ENCODE assay signal across 13 mouse cellular contexts in genomic region chr12:100392466-100392865, GRCm38 (mm10).
A peak's percentile ranks its signal among the peaks of the same experiment; 100 is the strongest.
DNase-seq lines count a peak whose midpoint lies in the region; TF ChIP-seq lines count a peak whose summit lies in the region.
"Had no signal": no experiment of that assay in that cellular context is flagged by ENCODE, and none has a peak within 500 bp of the region (broad histone marks: within the 10 kb centered on the region; RNA-seq: fewer than 3 reads in every experiment).

No protein-coding gene starts in this region.

- H3K4me3 ChIP-seq in gastrocnemius, adult 2 months, result no peak overlapping the region; the same call in 1 of the 2 replicates
- no peak overlapping the region for H3K4me3 ChIP-seq in cortical plate, adult 2 months (ENCODE audit: insufficient read depth, low read length)
- H3K4me3 ChIP-seq: intestine, embryonic 15.5 days; liver, embryonic 15.5 days had no signal

- peak; percentile 80 for DNase-seq in gastrocnemius, adult 2 months
- no peak for DNase-seq in gastrocnemius, postnatal 36 days
- DNase-seq in layer of hippocampus, adult 9-11 months, result peak; percentile 44
- DNase-seq in layer of hippocampus, adult 8-10 months (ENCODE audit: low spot score in 2 of 2), result no peak
- DNase-seq in cerebellum, adult 11 months, result peak; percentile 57
- no peak for DNase-seq in yolk sac, embryonic 10.5 days (ENCODE audit: low spot score)
- no peak for DNase-seq in lung, postnatal 36 days
- DNase-seq: adrenal gland, postnatal 10 days; retina, postnatal 1 day; thymus, postnatal 14 days had no signal

- TF ChIP-seq POLR2A in cortical plate, adult 2 months (IDR thresholded peaks at IDR 0.05; ENCODE audit: extremely low read depth, insufficient read depth, low read length), result no peak

- peaks cover 17% of the 10 kb centered on the region; the same call in 1 of the 2 replicates for H3K4me1 ChIP-seq in cortical plate, adult 2 months (ENCODE audit: control insufficient read depth, insufficient read depth, low read length)
- H3K4me1 ChIP-seq: intestine, embryonic 15.5 days had no signal

- H3K27ac ChIP-seq in gastrocnemius, adult 2 months, result peak overlapping the region; percentile 91
- peak overlapping the region; percentile 2; the same call in 1 of the 2 replicates for H3K27ac ChIP-seq in cortical plate, adult 2 months (ENCODE audit: insufficient read depth, low read length)
- H3K27ac ChIP-seq: intestine, embryonic 15.5 days; liver, embryonic 15.5 days had no signal

- intact Hi-C loops in gastrocnemius, adult 2 months (cut with DNase I), result no loop called here
- intact Hi-C loops in gastrocnemius, postnatal 36 days (cut with DNase I), result no loop called here

- TF ChIP-seq CTCF in gastrocnemius, adult 2 months (IDR thresholded peaks at IDR 0.05), result no peak
- no peak for TF ChIP-seq CTCF in cortical plate, adult 2 months (IDR thresholded peaks at IDR 0.05; ENCODE audit: extremely low read depth, insufficient read depth, low read length)

Comparison
In these comparisons a context has a peak if more than half of its experiments do, and no peak if none do; other contexts are left out.
1. DNase-seq: peak in gastrocnemius, adult 2 months (single experiment), layer of hippocampus, adult 9-11 months (single experiment) and cerebellum, adult 11 months (single experiment); none in gastrocnemius, postnatal 36 days (0 of 2), layer of hippocampus, adult 8-10 months (0 of 2), yolk sac, embryonic 10.5 days (single experiment) and lung, postnatal 36 days (single experiment).